Mouse (Mus musculus) liver, embryonic 12.5 days (tissue): Measurements from ENCODE around the gene Hdgf. TPM values are rescaled to one million over a fixed set of nuclear protein-coding genes. Genes with fewer than 3 reads are reported as not detected.

ENCODE experiments used
- ATAC-seq: fragments of 200-750 bp; cut with Nextera tagmentation; 2 replicates; pipeline ENCODE4 v1.8.0; 2017; ENCODE audit warnings: moderate number of reproducible peaks, mild to moderate bottlenecking, moderate library complexity
- H3K27ac ChIP-seq: fragments of 300-500 bp; sonication (generic); 2 replicates; pipeline ENCODE4 v1.5.1; 2016; ENCODE audit warnings: mild to moderate bottlenecking
- H3K27me3 ChIP-seq: fragments of 300-500 bp; sonication (generic); replicated peaks from 2 replicates; pipeline ENCODE4 v1.6.1; 2016; ENCODE audit warnings: mild to moderate bottlenecking, moderate library complexity
- H3K36me3 ChIP-seq: fragments of 300-500 bp; sonication (generic); 2 replicates; pipeline ENCODE4 v1.6.1; 2016; ENCODE audit warnings: mild to moderate bottlenecking, moderate library complexity
- H3K4me1 ChIP-seq: fragments of 300-500 bp; sonication (generic); 2 replicates; pipeline ENCODE4 v1.6.1; 2016
- H3K4me2 ChIP-seq: fragments of 300-500 bp; sonication (generic); 2 replicates; pipeline ENCODE4 v1.6.1; 2016; ENCODE audit warnings: mild to moderate bottlenecking, moderate library complexity
- H3K4me3 ChIP-seq: fragments of 300-500 bp; sonication (generic); 2 replicates; pipeline ENCODE4 v1.5.1; 2016; ENCODE audit warnings: mild to moderate bottlenecking, moderate library complexity
- H3K9ac ChIP-seq: fragments of 300-500 bp; sonication (generic); 2 replicates; pipeline ENCODE4 v1.6.1; 2016; ENCODE audit warnings: mild to moderate bottlenecking, moderate library complexity
- H3K9me3 ChIP-seq: fragments of 300-500 bp; sonication (generic); replicated peaks from 2 replicates; pipeline ENCODE4 v1.6.1; 2016; ENCODE audit warnings: mild to moderate bottlenecking, moderate library complexity
- WGBS: fragments of 180-500 bp; shearing (Covaris S2); methylation state at CpG from one replicate; pipeline ENCODE4 v1.1.7; 2016; ENCODE audit not compliant: insufficient replicate concordance; 5-methylcytosine and 5-hydroxymethylcytosine counted together
- polyA plus RNA-seq: library from polyadenylated mRNA; unstranded; fragments of >200 nt; fragmentation: Nextera tagmentation; extraction: Ambion mirVana; gene quantifications from 2 replicates; pipeline ENCODE4 v1.2.1, GENCODE M21; 2016

Hdgf gene
- polyA plus RNA-seq, 1 experiment from 2014 or later: 400 TPM

DNA sequence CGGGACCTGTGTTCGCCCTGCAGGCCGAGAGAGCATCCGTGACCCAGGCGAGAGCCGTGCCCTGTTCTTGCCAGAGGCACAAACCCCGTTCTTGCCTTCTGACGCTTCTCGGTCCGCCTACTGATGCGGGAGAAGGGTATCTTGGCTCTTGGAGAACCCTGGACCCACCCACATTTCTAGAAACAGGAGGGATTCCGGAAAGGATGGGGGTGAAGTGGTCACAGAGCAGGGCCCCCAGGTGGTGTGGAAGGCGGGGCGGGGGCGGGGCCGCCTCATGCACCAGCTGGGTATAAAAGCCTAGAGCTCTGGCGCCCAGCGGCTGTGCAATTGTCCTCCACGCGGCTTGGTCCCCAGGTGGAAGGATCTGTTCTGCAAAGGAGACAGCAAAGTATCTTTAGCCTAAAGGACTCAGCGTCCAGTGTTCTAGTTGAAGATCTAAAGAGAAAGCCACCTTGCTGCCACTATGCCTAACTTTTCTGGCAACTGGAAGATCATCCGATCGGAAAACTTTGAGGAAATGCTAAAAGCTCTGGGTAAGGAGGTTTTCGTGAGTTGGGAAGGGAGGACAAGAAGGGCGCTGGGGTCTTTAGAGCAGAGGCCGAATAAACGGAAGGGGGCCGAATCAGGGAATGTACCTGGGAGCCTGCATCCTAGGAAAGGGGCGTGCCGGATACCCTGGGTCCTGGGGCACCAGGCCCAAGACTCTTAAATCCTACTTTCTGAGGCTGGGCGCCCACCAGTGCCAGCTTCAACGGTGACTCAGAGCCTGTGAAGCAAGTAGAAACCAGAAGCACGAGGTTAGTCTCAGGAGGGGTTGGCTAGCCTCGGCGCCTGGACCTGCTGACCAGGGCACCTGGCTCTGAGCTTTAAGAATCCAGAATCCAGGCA lies 42.5 kb downstream of the Hdgf start, which contains the start of gene Crabp2:
Crabp2 (plus strand) TSS at position 289 of the 888 bp plus-strand sequence.
- peak within 1 kb of the TSS; percentile 54 for H3K4me2 ChIP-seq
- H3K4me1 ChIP-seq: peaks cover 37% of the 10 kb centered on the region
- H3K4me3 ChIP-seq: peak within 1 kb of the TSS; percentile 31
- no peak within 1 kb of the TSS for H3K9ac ChIP-seq
- H3K27ac ChIP-seq: no peak within 1 kb of the TSS
- WGBS: 5% methylated on average over 35 of the region's 35 CpGs
- H3K27me3 ChIP-seq: peaks cover 94% of the 10 kb centered on the region
- no peaks in the 10 kb centered on the region for H3K9me3 ChIP-seq
- no peaks in the 10 kb centered on the region for H3K36me3 ChIP-seq
- no peak for ATAC-seq

DNA sequence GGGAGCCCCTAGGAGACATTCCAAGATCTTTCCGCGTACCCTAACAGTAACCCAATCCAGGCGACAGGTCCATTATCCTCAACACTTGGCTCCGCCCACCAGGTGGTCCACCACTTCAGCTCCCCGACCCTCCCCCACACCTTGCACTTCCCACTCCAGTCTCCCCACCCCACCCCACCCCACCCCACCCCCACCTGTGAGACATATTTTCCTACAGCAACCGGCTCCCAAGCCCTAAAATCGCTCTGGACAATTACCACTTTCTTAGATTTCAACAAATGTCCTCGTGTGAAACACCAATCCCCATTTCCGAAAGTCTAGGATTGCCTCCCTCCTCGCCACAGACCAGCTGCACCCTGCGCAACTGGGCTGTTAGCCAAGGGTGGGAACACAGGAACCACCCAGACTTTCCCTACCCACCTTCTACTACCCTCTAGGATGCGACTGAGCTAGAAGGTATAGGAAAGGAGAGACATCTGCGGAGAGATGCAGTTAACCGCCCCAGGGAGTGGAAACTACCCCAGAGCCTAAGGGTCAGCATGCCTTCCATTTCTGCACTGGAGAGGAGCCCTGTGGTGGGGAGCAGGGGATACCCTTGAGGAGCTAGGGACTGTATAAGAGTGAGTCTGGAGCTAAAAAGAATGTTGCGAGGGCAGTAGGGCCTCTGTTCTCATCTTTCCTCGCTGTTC lies 43.3 kb downstream of the Hdgf start:
- H3K4me3 ChIP-seq: no peak overlapping the region
- no peak overlapping the region for H3K4me2 ChIP-seq
- ATAC-seq: no peak
- H3K36me3 ChIP-seq: no peaks in the 10 kb centered on the region
- 12% methylated on average over 16 of the region's 16 CpGs for WGBS
- H3K9ac ChIP-seq: no peak overlapping the region
- H3K9me3 ChIP-seq: no peaks in the 10 kb centered on the region
- no peak overlapping the region for H3K27ac ChIP-seq
- peaks cover 37% of the 10 kb centered on the region for H3K4me1 ChIP-seq
- peaks cover 100% of the 10 kb centered on the region for H3K27me3 ChIP-seq

DNA sequence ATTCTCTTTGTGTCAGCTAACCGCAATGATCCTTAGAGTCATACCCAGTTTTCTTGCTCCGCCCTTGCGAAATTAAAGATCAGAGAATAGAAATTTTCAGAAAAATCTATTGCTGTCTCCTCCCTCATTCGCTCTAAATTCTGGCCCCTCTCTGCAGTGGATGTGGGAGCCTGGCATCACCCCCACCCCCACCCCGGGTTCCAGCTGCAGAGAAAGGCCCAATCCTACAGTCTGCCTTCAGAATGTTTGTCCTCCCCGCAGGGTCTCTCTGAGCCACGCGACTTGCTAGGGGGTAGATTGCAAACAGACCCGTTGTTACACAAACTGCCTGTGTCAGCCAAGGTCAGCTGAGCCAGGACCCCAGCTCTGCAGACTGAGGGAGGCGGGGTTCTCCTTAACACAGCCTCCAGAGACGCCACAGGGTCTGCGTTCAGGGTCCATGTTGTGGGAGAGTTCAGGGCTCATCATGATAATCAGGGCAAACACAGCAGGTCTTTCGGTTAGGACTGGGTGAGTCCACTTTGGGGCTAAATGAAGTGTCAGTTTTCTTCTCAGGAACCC lies 43.9 kb downstream of the Hdgf start:
- H3K9ac ChIP-seq: no peak overlapping the region
- no peaks in the 10 kb centered on the region for H3K36me3 ChIP-seq
- H3K27me3 ChIP-seq: peaks cover 100% of the 10 kb centered on the region
- no peak overlapping the region for H3K4me3 ChIP-seq
- H3K4me2 ChIP-seq: no peak overlapping the region
- no peak overlapping the region for H3K27ac ChIP-seq
- 9% methylated on average over 13 of the region's 13 CpGs for WGBS
- peaks cover 34% of the 10 kb centered on the region for H3K4me1 ChIP-seq
- no peak for ATAC-seq
- no peaks in the 10 kb centered on the region for H3K9me3 ChIP-seq

DNA sequence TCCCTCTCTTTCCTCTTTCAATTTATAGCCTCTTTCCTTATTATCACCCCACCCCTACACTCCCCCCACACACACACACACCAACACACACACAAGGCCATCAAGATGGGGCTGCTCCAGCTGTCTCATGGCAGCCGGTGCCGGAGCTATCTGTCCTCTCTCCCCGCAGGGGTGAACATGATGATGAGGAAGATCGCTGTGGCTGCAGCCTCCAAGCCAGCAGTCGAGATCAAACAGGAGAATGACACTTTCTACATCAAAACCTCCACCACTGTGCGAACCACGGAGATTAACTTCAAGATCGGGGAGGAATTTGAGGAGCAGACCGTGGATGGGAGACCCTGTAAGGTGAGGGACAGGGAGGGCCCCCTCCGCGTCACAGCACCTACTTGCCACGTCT lies 45.8 kb downstream of the Hdgf start:
- no peak for ATAC-seq
- H3K9ac ChIP-seq: no peak overlapping the region
- H3K4me3 ChIP-seq: peak overlapping the region; percentile 29
- H3K9me3 ChIP-seq: no peaks in the 10 kb centered on the region
- peaks cover 97% of the 10 kb centered on the region for H3K27me3 ChIP-seq
- H3K36me3 ChIP-seq: no peaks in the 10 kb centered on the region
- H3K4me2 ChIP-seq: peak overlapping the region; percentile 55
- WGBS: 6% methylated on average over 12 of the region's 12 CpGs
- H3K27ac ChIP-seq: no peak overlapping the region
- peaks cover 28% of the 10 kb centered on the region for H3K4me1 ChIP-seq

DNA sequence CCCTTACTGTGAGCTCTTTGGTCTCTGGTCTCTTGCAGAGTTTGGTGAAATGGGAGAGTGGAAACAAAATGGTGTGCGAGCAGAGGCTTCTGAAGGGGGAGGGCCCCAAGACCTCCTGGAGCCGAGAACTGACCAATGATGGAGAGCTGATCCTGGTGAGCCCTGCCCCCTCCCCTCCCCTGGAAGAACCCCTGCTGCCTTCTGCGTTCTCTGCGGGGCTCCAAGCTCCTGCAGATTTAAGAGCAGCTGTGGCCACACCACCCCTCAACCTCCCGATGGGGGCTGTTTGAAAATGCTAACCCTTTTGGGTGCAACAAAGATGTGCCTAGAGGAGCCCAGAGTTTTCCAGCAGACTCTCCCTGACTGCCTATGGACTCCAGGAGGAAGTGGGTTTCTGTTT lies 46.3 kb downstream of the Hdgf start:
- Histone ChIP-seq H3K27ac (no peak overlapping the region), H3K4me2 (peak overlapping the region; percentile 55), H3K4me3 (peak overlapping the region; percentile 29), H3K27me3 (peaks cover 95% of the 10 kb centered on the region), H3K9me3 (no peaks in the 10 kb centered on the region), H3K9ac (no peak overlapping the region), H3K36me3 (no peaks in the 10 kb centered on the region), H3K4me1 (peaks cover 23% of the 10 kb centered on the region)
- 1% methylated on average over 5 of the region's 5 CpGs for WGBS
- ATAC-seq: peak; percentile 42; the same call in 1 of the 2 replicates

DNA sequence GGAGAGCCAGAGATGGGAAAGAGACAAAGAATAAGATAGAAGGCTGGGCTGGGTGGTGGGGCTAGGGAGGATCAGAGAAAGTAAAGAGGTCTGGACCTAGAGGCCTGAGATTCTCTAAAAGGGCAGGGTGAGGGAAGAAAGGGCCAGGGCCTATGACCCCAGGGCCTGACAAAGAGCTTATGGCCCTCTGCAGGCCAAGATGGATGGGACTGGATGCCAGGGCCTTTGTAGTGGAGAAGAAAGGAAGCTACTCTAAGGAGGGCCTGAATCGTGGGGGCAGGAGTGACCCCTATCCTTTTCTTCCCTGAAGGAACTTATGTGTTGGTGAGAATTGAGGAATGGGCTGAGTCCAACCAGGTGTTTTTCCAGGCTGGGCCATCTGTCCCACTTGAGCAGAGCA lies 51.9 kb downstream of the Hdgf start:
- no peaks in the 10 kb centered on the region for H3K36me3 ChIP-seq
- no peak overlapping the region for H3K9ac ChIP-seq
- peaks cover 81% of the 10 kb centered on the region for H3K27me3 ChIP-seq
- WGBS: 30% methylated on average over 1 of the region's 1 CpGs
- H3K4me1 ChIP-seq: peaks cover 14% of the 10 kb centered on the region
- H3K4me3 ChIP-seq: no peak overlapping the region
- H3K4me2 ChIP-seq: no peak overlapping the region
- no peak overlapping the region for H3K27ac ChIP-seq
- no peak for ATAC-seq
- H3K9me3 ChIP-seq: no peaks in the 10 kb centered on the region

DNA sequence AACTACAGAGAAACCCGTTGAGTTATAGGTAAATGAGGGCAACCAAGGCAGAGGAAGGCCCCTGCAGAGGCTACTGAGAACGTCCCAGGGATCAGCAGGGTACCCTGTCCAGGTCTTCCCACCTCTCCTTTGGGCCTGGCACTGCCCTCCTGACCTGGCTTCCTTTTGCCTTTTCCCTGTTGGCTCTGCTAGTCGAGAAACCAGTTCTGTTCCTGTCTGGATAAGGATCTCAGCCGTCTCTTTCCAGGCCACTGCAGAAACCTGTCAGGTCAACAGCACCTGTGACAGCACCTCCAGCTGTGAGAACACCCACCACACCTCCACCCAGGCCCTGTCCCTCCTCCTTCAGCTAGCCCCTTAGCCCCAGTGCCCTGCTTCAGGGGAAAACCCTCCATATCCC lies 52.4 kb downstream of the Hdgf start:
- 39% methylated on average over 4 of the region's 4 CpGs for WGBS
- H3K9ac ChIP-seq: no peak overlapping the region
- peaks cover 80% of the 10 kb centered on the region for H3K27me3 ChIP-seq
- H3K4me2 ChIP-seq: no peak overlapping the region
- H3K36me3 ChIP-seq: no peaks in the 10 kb centered on the region
- no peak overlapping the region for H3K27ac ChIP-seq
- H3K9me3 ChIP-seq: no peaks in the 10 kb centered on the region
- no peak for ATAC-seq
- peaks cover 14% of the 10 kb centered on the region for H3K4me1 ChIP-seq
- no peak overlapping the region for H3K4me3 ChIP-seq

DNA sequence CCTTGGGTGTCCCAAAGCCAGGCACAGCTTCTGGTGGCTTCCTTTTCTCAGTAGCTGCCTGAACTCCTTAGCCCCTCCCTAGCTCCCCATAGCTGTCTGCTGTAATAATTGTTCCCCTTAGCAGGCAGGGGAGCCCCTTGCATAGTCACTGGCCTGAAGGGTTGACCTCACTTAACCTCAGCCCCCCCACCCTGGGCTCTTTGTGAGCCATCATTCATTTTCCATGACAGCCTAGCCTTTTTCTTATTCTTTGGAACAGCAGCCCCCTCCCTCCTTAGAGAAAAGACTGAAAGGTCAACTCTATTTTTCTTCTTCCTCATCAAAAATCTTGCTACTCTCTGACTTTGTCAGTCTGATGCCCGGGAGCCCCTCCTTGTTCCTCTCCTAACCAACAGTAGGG lies 52.8 kb downstream of the Hdgf start:
- H3K36me3 ChIP-seq: no peaks in the 10 kb centered on the region
- 47% methylated on average over 1 of the region's 1 CpGs for WGBS
- H3K9ac ChIP-seq: no peak overlapping the region
- ATAC-seq: no peak
- H3K4me3 ChIP-seq: no peak overlapping the region
- no peaks in the 10 kb centered on the region for H3K9me3 ChIP-seq
- H3K4me1 ChIP-seq: peaks cover 14% of the 10 kb centered on the region
- H3K27me3 ChIP-seq: peaks cover 75% of the 10 kb centered on the region
- no peak overlapping the region for H3K4me2 ChIP-seq
- H3K27ac ChIP-seq: no peak overlapping the region

DNA sequence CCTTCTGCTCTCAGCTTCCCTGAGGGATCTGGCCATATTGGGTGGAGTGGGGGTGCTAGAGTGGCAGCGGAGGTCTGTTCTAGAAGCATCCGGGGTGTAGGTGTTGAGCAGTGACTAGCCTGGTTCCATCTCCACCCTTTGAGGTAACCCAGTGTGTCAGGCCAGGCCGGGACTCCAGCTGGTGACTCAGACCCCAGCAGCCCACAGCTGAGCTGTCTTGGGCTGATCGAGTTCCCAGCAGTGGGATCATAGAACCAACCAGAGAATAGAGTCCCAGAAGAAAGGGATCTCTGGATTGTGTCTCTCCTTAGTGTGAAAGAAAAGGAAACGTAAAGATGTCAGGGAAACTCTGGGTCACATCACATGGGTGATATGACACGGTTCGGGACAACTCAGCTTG lies 53.2 kb downstream of the Hdgf start:
- Histone ChIP-seq H3K9ac (no peak overlapping the region), H3K4me2 (no peak overlapping the region), H3K4me3 (no peak overlapping the region), H3K36me3 (no peaks in the 10 kb centered on the region), H3K9me3 (no peaks in the 10 kb centered on the region), H3K4me1 (peaks cover 14% of the 10 kb centered on the region), H3K27me3 (peaks cover 74% of the 10 kb centered on the region), H3K27ac (no peak overlapping the region)
- ATAC-seq: no peak
- WGBS: 51% methylated on average over 7 of the region's 7 CpGs

DNA sequence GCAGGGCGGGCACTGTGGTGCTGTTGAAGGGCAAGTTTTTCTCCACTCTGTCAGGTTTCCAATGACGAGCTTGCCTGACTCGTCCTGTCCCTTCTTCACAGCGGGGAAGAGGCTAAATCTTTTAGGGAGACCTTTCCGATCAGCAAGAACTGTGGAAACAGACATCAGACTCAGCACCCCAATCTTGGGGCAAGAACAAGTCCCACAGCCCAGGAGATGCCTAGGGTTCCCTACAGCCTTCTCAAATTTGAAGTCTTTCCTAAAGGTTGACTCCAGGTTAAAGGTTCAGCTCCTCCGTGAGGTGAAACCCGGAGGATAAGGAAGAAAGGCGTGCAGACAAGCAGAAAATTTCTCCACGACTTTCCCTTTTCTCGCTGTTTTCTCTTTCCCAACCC lies 54.1 kb downstream of the Hdgf start:
- H3K9ac ChIP-seq: peak overlapping the region; percentile 55; the same call in 1 of the 2 replicates
- peak overlapping the region; percentile 72 for H3K4me2 ChIP-seq
- peak overlapping the region; percentile 68; the same call in 1 of the 2 replicates for H3K27ac ChIP-seq
- no peak for ATAC-seq
- H3K4me1 ChIP-seq: peaks cover 14% of the 10 kb centered on the region
- H3K36me3 ChIP-seq: no peaks in the 10 kb centered on the region
- 11% methylated on average over 10 of the region's 10 CpGs for WGBS
- peaks cover 69% of the 10 kb centered on the region for H3K27me3 ChIP-seq
- no peaks in the 10 kb centered on the region for H3K9me3 ChIP-seq
- H3K4me3 ChIP-seq: peak overlapping the region; percentile 46

DNA sequence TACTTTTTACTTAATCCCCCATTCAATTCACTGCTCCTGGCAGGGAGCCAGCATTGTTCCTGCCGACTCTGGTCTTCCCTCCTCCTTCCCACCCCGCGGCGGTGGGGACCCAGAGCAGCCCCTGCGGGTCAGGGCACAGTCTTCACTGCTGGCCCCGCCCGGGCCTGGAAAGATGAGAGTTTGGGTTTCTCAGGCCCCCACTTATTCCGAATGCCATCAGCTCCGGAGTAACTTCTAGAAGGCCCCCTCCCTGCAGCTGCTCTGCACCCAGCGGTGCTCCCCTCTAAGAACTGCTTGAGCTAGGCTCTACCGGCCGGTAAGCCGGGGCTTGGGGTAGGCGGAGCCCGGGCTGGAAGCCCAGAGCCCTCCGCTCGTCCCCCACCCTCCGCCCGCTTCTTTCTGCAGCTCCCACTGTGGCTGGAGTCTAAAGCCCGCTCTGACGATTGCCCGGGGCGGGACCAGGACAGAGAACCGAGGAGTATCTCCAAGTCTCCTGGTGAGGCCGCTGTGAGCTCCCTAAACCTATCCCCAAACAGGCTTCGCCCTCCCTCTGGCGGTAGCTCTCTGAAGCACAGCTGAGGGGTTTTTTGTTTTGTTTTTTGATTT lies 54.6 kb downstream of the Hdgf start:
- Histone ChIP-seq H3K27ac (peak overlapping the region; percentile 68), H3K9ac (peak overlapping the region; percentile 55; the same call in 1 of the 2 replicates), H3K4me1 (peaks cover 14% of the 10 kb centered on the region), H3K4me3 (peak overlapping the region; percentile 46), H3K4me2 (peak overlapping the region; percentile 72), H3K27me3 (peaks cover 64% of the 10 kb centered on the region), H3K9me3 (no peaks in the 10 kb centered on the region), H3K36me3 (no peaks in the 10 kb centered on the region)
- ATAC-seq: peak; percentile 87
- WGBS: 0% methylated on average over 27 of the region's 27 CpGs
